Mouse (Mus musculus) urinary bladder, postnatal 0 days (tissue): ENCODE measurements around the gene Vamp3. TPM values are rescaled to one million over a fixed set of nuclear protein-coding genes. Genes with fewer than 3 reads are reported as not detected.

Experiments
- polyA plus RNA-seq: library from polyadenylated mRNA; unstranded; fragments of >200 nt; fragmentation: Nextera tagmentation; extraction: Ambion mirVana; gene quantifications from 2 replicates; pipeline ENCODE4 v1.2.1, GENCODE M21; 2015

Vamp3 gene
- polyA plus RNA-seq = 106 and 117 TPM in 2 replicates

GRCm38 (mm10) chr4:151057347-151058321, at the start of gene Vamp3:
Vamp3 (minus strand) TSS chr4:151057963.

GRCm38 (mm10) chr4:151089270-151089669, 31.5 kb upstream of the Vamp3 start, which contains the start of gene Gm13090:
Gm13090 (plus strand) TSS chr4:151089570.

GRCm38 (mm10) chr4:151044037-151044943, 13.5 kb downstream of the Vamp3 start, which contains the start of gene Per3:
Per3 (minus strand) TSS chr4:151044665.

Other genes starting within 250 kb of the Vamp3 start
- gene Errfi1, start 204.0 kb downstream of the Vamp3 start, polyA plus RNA-seq = 37.5 and 40.2 TPM in 2 replicates
- 299 and 301 TPM in 2 replicates for gene Park7, start 143.5 kb downstream of the Vamp3 start, polyA plus RNA-seq
- 1.2 and 1.8 TPM in 2 replicates for gene Tnfrsf9, start 143.4 kb downstream of the Vamp3 start, polyA plus RNA-seq
- not detected in 2 replicates for gene Uts2, start 60.9 kb downstream of the Vamp3 start, polyA plus RNA-seq
- 4.4 and 4.8 TPM in 2 replicates for gene Per3, start 13.3 kb downstream of the Vamp3 start, polyA plus RNA-seq
- not detected in 2 replicates for gene Gm13090, start 31.6 kb upstream of the Vamp3 start, polyA plus RNA-seq